Mouse (Mus musculus) skeletal muscle tissue, adult 2 months (tissue): ENCODE measurements around the gene Rag1.

Source experiments
- DNase-seq: peaks from one replicate; pipeline ENCODE4 v3.0.0-alpha.2; 2012; ENCODE audit warnings: low read depth, low spot score

Gene Rag1

DNA sequence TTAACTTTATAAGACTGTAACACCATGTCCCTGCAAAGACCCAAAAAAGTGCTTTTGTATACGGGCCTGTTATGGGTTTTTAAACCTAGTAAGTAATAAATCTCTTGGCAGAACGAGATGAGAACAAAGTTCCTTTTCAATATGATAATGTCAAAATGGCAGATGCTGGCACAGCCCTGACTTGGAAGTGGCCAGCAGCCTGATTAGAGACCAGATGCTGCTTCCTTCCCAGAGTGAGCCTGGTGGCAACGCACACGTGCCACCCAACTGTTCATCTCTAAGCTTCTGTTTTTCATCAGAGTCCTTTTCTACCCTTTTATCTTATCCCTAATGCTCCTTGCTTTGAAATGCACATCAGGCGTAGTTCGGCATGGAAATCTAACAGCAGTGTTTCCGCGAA lies 57.9 kb downstream of the Rag1 start:
- DNase-seq = no peak
